Mouse (Mus musculus) neural tube, embryonic 10.5 days (tissue): ENCODE measurements around the gene Sstr4.
A peak's percentile ranks its signal among the peaks of the same experiment; 100 is the strongest.

Experiments used
- DNase-seq: peaks from one replicate; pipeline ENCODE4 v3.0.0-alpha.2; 2017; ENCODE audit warnings: low spot score; ENCODE audit errors: extremely low spot score

Sstr4 gene

GRCm38 (mm10) chr2:148395131-148396051 is at the start of gene Sstr4:
TSS of gene Sstr4 (plus strand) at chr2:148395344.
- DNase-seq, result peak; percentile 65

GRCm38 (mm10) chr2:148345373-148345772 is 49.8 kb upstream of the Sstr4 start:
- DNase-seq, result no peak

- no peak for DNase-seq
Observed at GRCm38 (mm10) chr2:148346976-148347375, 48.2 kb upstream of the Sstr4 start.

- no peak for DNase-seq
Observed at GRCm38 (mm10) chr2:148349509-148350307, 45.4 kb upstream of the Sstr4 start.

GRCm38 (mm10) chr2:148350460-148350859 is 44.7 kb upstream of the Sstr4 start:
- no peak for DNase-seq

- no peak for DNase-seq
Observed at GRCm38 (mm10) chr2:148352655-148353054, 42.5 kb upstream of the Sstr4 start.

- DNase-seq, result no peak
Observed at GRCm38 (mm10) chr2:148357145-148357544, 38.0 kb upstream of the Sstr4 start.

GRCm38 (mm10) chr2:148364536-148364935 is 30.6 kb upstream of the Sstr4 start:
- DNase-seq, result no peak

- no peak for DNase-seq
Observed at GRCm38 (mm10) chr2:148365227-148365626, 29.9 kb upstream of the Sstr4 start.

- DNase-seq, result no peak
Observed at GRCm38 (mm10) chr2:148371743-148372630, 23.2 kb upstream of the Sstr4 start.

- DNase-seq, result no peak
Observed at GRCm38 (mm10) chr2:148373602-148374071, 21.5 kb upstream of the Sstr4 start.

GRCm38 (mm10) chr2:148375326-148376150 is 19.6 kb upstream of the Sstr4 start:
- peak; percentile 56 for DNase-seq

GRCm38 (mm10) chr2:148378817-148379342 is 16.3 kb upstream of the Sstr4 start:
- no peak for DNase-seq

GRCm38 (mm10) chr2:148379899-148380413 is 15.2 kb upstream of the Sstr4 start:
- DNase-seq, result no peak

GRCm38 (mm10) chr2:148381076-148381475 is 14.1 kb upstream of the Sstr4 start:
- DNase-seq, result no peak

- DNase-seq, result no peak
Observed at GRCm38 (mm10) chr2:148386476-148386875, 8.7 kb upstream of the Sstr4 start.

- no peak for DNase-seq
Observed at GRCm38 (mm10) chr2:148386927-148387326, 8.2 kb upstream of the Sstr4 start.

GRCm38 (mm10) chr2:148387652-148388581 is 7.2 kb upstream of the Sstr4 start:
- DNase-seq, result no peak

GRCm38 (mm10) chr2:148393149-148393548 is 2.0 kb upstream of the Sstr4 start:
- no peak for DNase-seq
